Mouse (Mus musculus): ENCODE measurements around the gene 1600002K03Rik.

1600002K03Rik gene

GRCm38 (mm10) chr10:80168038-80168661, 4.6 kb upstream of the 1600002K03Rik start:
- peak; percentile 96 to 98 for DNase-seq

- no peak for DNase-seq
Observed at GRCm38 (mm10) chr10:80169070-80169469, 3.7 kb upstream of the 1600002K03Rik start.

GRCm38 (mm10) chr10:80169651-80170050, 3.1 kb upstream of the 1600002K03Rik start:
- DNase-seq = no peak

GRCm38 (mm10) chr10:80170052-80170451, 2.7 kb upstream of the 1600002K03Rik start:
- DNase-seq = peak in 1 of 2 experiments; percentile 14

GRCm38 (mm10) chr10:80170601-80171021, 2.1 kb upstream of the 1600002K03Rik start:
- DNase-seq = peak in 1 of 2 experiments; percentile 54

GRCm38 (mm10) chr10:80171252-80171651, 1.5 kb upstream of the 1600002K03Rik start:
- DNase-seq = peak in 1 of 2 experiments; percentile 14

- peak; percentile 43 to 59 for DNase-seq
Observed at GRCm38 (mm10) chr10:80171760-80172526, 801 bp upstream of the 1600002K03Rik start.

- no peak for DNase-seq
Observed at GRCm38 (mm10) chr10:80173358-80173757, 614 bp downstream of the 1600002K03Rik start.

GRCm38 (mm10) chr10:80173955-80174640, 1.4 kb downstream of the 1600002K03Rik start:
- peak in 1 of 2 experiments; percentile 10 for DNase-seq

GRCm38 (mm10) chr10:80174705-80175104, 2.0 kb downstream of the 1600002K03Rik start:
- DNase-seq = peak in 1 of 2 experiments; percentile 67

GRCm38 (mm10) chr10:80175536-80176269, 3.0 kb downstream of the 1600002K03Rik start:
- peak; percentile 61 to 71 for DNase-seq

- peak in 1 of 2 experiments; percentile 8 for DNase-seq
Observed at GRCm38 (mm10) chr10:80176270-80176834, 3.6 kb downstream of the 1600002K03Rik start.

- DNase-seq = no peak
Observed at GRCm38 (mm10) chr10:80177441-80178279, 4.9 kb downstream of the 1600002K03Rik start.

GRCm38 (mm10) chr10:80179068-80180051, 6.6 kb downstream of the 1600002K03Rik start, which contains the start of gene Efna2:
Gene Efna2, plus strand, starts transcription at chr10:80179482.
- DNase-seq = peak; percentile 63 to 73

- peak in 1 of 2 experiments; percentile 6 for DNase-seq
Observed at GRCm38 (mm10) chr10:80180288-80180687, 7.5 kb downstream of the 1600002K03Rik start.

GRCm38 (mm10) chr10:80180823-80181222, 8.1 kb downstream of the 1600002K03Rik start:
- DNase-seq = no peak

GRCm38 (mm10) chr10:80182547-80182946, 9.8 kb downstream of the 1600002K03Rik start:
- no peak for DNase-seq

- no peak for DNase-seq
Observed at GRCm38 (mm10) chr10:80186649-80187048, 13.9 kb downstream of the 1600002K03Rik start.

GRCm38 (mm10) chr10:80187739-80188138, 15.0 kb downstream of the 1600002K03Rik start:
- no peak for DNase-seq
